Mouse (Mus musculus) hindbrain, embryonic 12.5 days (tissue): ENCODE measurements at regions not wholly inside any gene's neighbourhood (a gene's known extent, or its start where the extent isn't known, plus 50 kb on each side); places are given as distances from the start of the nearest gene placed in this dataset.

Experiments used
- ATAC-seq: fragments of 200-750 bp; cut with Nextera tagmentation; 2 replicates; pipeline ENCODE4 v1.8.0; 2017; ENCODE audit warnings: moderate TSS enrichment; ENCODE audit not compliant: low FRiP score
- H3K27ac ChIP-seq: fragments of 300-500 bp; sonication (generic); 2 replicates; pipeline ENCODE4 v1.5.1; 2016; ENCODE audit warnings: mild to moderate bottlenecking
- H3K27me3 ChIP-seq: fragments of 300-500 bp; sonication (generic); 2 replicates; pipeline ENCODE4 v1.6.1; 2016; ENCODE audit warnings: mild to moderate bottlenecking
- H3K36me3 ChIP-seq: fragments of 300-500 bp; sonication (generic); 2 replicates; pipeline ENCODE4 v1.6.1; 2016; ENCODE audit warnings: mild to moderate bottlenecking
- H3K4me1 ChIP-seq: fragments of 300-500 bp; sonication (generic); 2 replicates; pipeline ENCODE4 v1.6.1; 2016
- H3K4me2 ChIP-seq: fragments of 300-500 bp; sonication (generic); replicated peaks from 2 replicates; pipeline ENCODE4 v1.6.1; 2016; ENCODE audit warnings: mild to moderate bottlenecking
- H3K4me3 ChIP-seq: fragments of 300-500 bp; sonication (generic); 2 replicates; pipeline ENCODE4 v1.5.1; 2016; ENCODE audit warnings: mild to moderate bottlenecking
- H3K9ac ChIP-seq: fragments of 300-500 bp; sonication (generic); 2 replicates; pipeline ENCODE4 v1.6.1; 2016; ENCODE audit warnings: mild to moderate bottlenecking, moderate library complexity
- H3K9me3 ChIP-seq: fragments of 300-500 bp; sonication (generic); replicated peaks from 2 replicates; pipeline ENCODE4 v1.6.1; 2016; ENCODE audit warnings: mild to moderate bottlenecking
- WGBS: fragments of 180-500 bp; shearing (Covaris S2); methylation state at CpG from one replicate; pipeline ENCODE4 v1.1.7; 2016; 5-methylcytosine and 5-hydroxymethylcytosine counted together

DNA sequence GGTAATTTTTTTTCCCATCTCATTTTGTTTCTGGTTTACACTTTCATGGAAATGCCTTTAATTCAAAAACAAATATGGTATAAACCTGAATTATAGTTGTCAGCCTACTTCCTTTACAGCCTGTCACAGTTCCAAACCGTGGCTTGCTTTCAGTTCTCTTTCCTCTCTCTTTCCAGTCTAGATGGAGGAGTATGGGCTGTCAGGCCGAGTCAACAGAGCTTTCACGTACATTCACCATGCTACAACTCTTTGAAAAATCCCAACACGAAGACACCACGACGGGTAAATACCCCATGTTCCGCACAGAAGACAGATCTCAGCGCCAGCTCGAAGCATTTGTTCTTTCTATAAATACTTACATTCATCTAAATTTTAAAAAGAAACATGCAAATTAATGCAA, 125.2 kb upstream of the Ufm1 start:
- no peak overlapping the region for H3K27ac ChIP-seq
- 89% methylated on average over 9 of the region's 9 CpGs for WGBS
- H3K36me3 ChIP-seq, result no peaks in the 10 kb centered on the region
- H3K27me3 ChIP-seq, result no peaks in the 10 kb centered on the region
- H3K4me1 ChIP-seq, result no peaks in the 10 kb centered on the region
- no peak overlapping the region for H3K9ac ChIP-seq
- no peak overlapping the region for H3K4me2 ChIP-seq
- no peak overlapping the region for H3K4me3 ChIP-seq
- no peaks in the 10 kb centered on the region for H3K9me3 ChIP-seq
- ATAC-seq, result no peak

DNA sequence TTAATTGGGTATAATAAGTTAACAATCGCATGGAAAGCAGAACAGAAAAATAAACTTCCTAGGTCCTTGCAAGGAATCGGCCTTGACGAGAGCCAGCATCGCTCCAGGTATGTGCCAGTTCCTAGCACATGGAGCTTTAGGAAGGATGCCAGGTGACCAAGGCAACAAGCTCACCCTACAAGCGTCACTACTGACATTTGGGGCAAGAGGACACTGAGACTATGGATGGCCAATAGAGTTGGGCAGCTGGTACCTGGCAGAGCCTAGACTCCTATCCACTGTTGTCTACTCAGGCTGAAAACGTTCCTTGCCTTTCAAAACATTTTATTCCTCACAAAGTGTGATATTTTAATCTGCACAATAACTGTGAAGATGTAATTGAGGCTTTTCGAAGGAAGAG, 124.6 kb upstream of the Ufm1 start:
- no peaks in the 10 kb centered on the region for H3K27me3 ChIP-seq
- no peak overlapping the region for H3K4me3 ChIP-seq
- H3K4me1 ChIP-seq, result no peaks in the 10 kb centered on the region
- no peak overlapping the region for H3K4me2 ChIP-seq
- no peak overlapping the region for H3K9ac ChIP-seq
- no peaks in the 10 kb centered on the region for H3K36me3 ChIP-seq
- WGBS, result 91% methylated on average over 7 of the region's 7 CpGs
- no peak for ATAC-seq
- H3K27ac ChIP-seq, result no peak overlapping the region
- no peaks in the 10 kb centered on the region for H3K9me3 ChIP-seq

- Histone ChIP-seq H3K9me3 (no peaks in the 10 kb centered on the region), H3K4me1 (no peaks in the 10 kb centered on the region), H3K36me3 (no peaks in the 10 kb centered on the region), H3K4me2 (no peak overlapping the region), H3K9ac (no peak overlapping the region), H3K27ac (no peak overlapping the region), H3K27me3 (no peaks in the 10 kb centered on the region), H3K4me3 (no peak overlapping the region)
- 84% methylated on average over 2 of the region's 2 CpGs for WGBS
- no peak for ATAC-seq
These were observed 123.7 kb upstream of the Ufm1 start for GRCm38 (mm10) chr3:53987316-53987715.

- whole genome bisulfite sequencing, result 83% methylated on average over 6 of the region's 6 CpGs
- Histone ChIP-seq H3K27ac (no peak overlapping the region), H3K9me3 (no peaks in the 10 kb centered on the region), H3K4me2 (no peak overlapping the region), H3K9ac (no peak overlapping the region), H3K27me3 (no peaks in the 10 kb centered on the region), H3K4me1 (no peaks in the 10 kb centered on the region), H3K36me3 (no peaks in the 10 kb centered on the region), H3K4me3 (no peak overlapping the region)
- ATAC-seq, result no peak
These were observed 121.3 kb upstream of the Ufm1 start for GRCm38 (mm10) chr3:53984743-53985550.

DNA sequence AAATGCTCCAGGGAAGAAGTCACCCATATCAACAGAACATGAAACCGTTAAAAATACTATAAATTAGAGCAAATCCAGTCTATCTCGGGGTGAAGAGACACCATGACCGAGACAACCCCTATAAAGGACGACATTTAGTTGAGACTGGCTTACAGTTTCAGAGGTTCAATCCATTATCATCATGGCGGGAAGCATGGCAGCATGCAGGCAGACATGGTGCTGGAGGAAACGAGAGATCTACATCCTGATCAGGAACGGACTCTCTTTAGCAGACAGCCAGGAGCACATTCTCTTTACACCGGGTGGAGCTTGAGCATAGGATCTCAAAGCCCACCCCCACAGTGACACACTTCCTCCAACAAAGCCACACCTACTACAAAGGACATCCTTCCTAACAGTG, 118.7 kb upstream of the Ufm1 start:
- H3K27me3 ChIP-seq, result no peaks in the 10 kb centered on the region
- H3K9ac ChIP-seq, result no peak overlapping the region
- no peak overlapping the region for H3K4me3 ChIP-seq
- H3K4me1 ChIP-seq, result no peaks in the 10 kb centered on the region
- H3K36me3 ChIP-seq, result no peaks in the 10 kb centered on the region
- 88% methylated on average over 8 of the region's 8 CpGs for WGBS
- no peak for ATAC-seq
- H3K9me3 ChIP-seq, result no peaks in the 10 kb centered on the region
- H3K27ac ChIP-seq, result no peak overlapping the region
- no peak overlapping the region for H3K4me2 ChIP-seq

GRCm38 (mm10) chr3:53981585-53981984, 118.0 kb upstream of the Ufm1 start:
- Histone ChIP-seq H3K4me1 (no peaks in the 10 kb centered on the region), H3K9ac (no peak overlapping the region), H3K4me2 (no peak overlapping the region), H3K36me3 (no peaks in the 10 kb centered on the region), H3K9me3 (no peaks in the 10 kb centered on the region), H3K27me3 (no peaks in the 10 kb centered on the region), H3K27ac (no peak overlapping the region), H3K4me3 (no peak overlapping the region)
- no peak for ATAC-seq

DNA sequence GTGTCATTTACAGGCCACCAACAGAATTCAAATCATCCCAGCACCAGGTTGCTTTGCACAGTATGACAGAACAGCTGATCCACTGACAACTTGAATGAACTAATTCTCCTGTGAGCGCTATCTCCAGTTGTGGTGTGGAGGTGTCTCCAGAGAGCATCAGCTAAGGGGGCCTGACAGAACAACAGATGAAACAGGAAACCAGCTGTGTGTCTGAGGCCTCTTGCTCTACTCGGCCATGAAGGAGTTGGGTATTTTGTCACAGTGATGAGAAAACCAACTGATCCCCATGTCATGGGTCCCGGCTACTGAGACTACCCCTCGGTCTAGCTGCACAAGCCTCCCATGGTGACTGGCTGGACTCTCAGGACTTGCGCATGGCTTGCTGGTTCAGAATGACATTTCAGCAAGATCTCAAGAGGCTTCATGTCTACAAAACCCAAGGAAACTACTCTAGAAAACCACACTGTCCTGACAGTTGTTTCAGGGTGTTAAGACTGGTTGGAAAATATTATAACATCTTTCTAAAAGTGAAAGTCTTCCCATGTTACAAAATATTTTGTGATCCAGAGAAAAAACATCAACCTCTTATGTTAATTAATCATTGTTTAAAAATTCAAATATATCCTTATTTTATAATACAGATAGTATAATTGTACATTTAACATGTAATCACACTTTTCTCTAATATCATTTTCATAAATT, 113.9 kb upstream of the Ufm1 start:
- no peak overlapping the region for H3K4me2 ChIP-seq
- WGBS, result 74% methylated on average over 5 of the region's 5 CpGs
- H3K4me3 ChIP-seq, result no peak overlapping the region
- H3K27me3 ChIP-seq, result no peaks in the 10 kb centered on the region
- ATAC-seq, result no peak
- H3K9me3 ChIP-seq, result no peaks in the 10 kb centered on the region
- no peak overlapping the region for H3K27ac ChIP-seq
- H3K36me3 ChIP-seq, result no peaks in the 10 kb centered on the region
- H3K4me1 ChIP-seq, result peaks cover 4% of the 10 kb centered on the region; the same call in 1 of the 2 replicates
- no peak overlapping the region for H3K9ac ChIP-seq

- no peaks in the 10 kb centered on the region for H3K9me3 ChIP-seq
- no peak overlapping the region for H3K4me2 ChIP-seq
- no peak overlapping the region for H3K9ac ChIP-seq
- ATAC-seq, result no peak
- no peak overlapping the region for H3K4me3 ChIP-seq
- peaks cover 4% of the 10 kb centered on the region; the same call in 1 of the 2 replicates for H3K4me1 ChIP-seq
- no peaks in the 10 kb centered on the region for H3K36me3 ChIP-seq
- no peaks in the 10 kb centered on the region for H3K27me3 ChIP-seq
- WGBS, result 40% methylated on average over 10 of the region's 10 CpGs
- no peak overlapping the region for H3K27ac ChIP-seq
These were observed 111.4 kb upstream of the Ufm1 start for GRCm38 (mm10) chr3:53974905-53975551.

- no peak overlapping the region for H3K4me2 ChIP-seq
- H3K27me3 ChIP-seq, result no peaks in the 10 kb centered on the region
- WGBS, result 75% methylated on average over 5 of the region's 5 CpGs
- ATAC-seq, result no peak
- no peaks in the 10 kb centered on the region for H3K4me1 ChIP-seq
- no peak overlapping the region for H3K4me3 ChIP-seq
- no peak overlapping the region for H3K9ac ChIP-seq
- no peak overlapping the region for H3K27ac ChIP-seq
- H3K36me3 ChIP-seq, result no peaks in the 10 kb centered on the region
- H3K9me3 ChIP-seq, result no peaks in the 10 kb centered on the region
These were observed 105.5 kb upstream of the Ufm1 start for GRCm38 (mm10) chr3:53969000-53969641.

GRCm38 (mm10) chr3:53965142-53965541, 101.5 kb upstream of the Ufm1 start:
- no peak overlapping the region for H3K27ac ChIP-seq
- no peak overlapping the region for H3K4me2 ChIP-seq
- ATAC-seq, result no peak
- no peaks in the 10 kb centered on the region for H3K9me3 ChIP-seq
- no peak overlapping the region for H3K9ac ChIP-seq
- H3K36me3 ChIP-seq, result no peaks in the 10 kb centered on the region
- no peaks in the 10 kb centered on the region for H3K27me3 ChIP-seq
- 68% methylated on average over 5 of the region's 5 CpGs for WGBS
- H3K4me3 ChIP-seq, result no peak overlapping the region
- H3K4me1 ChIP-seq, result no peaks in the 10 kb centered on the region

GRCm38 (mm10) chr3:53953801-53954200, 90.2 kb upstream of the Ufm1 start:
- no peaks in the 10 kb centered on the region for H3K27me3 ChIP-seq
- H3K4me3 ChIP-seq, result no peak overlapping the region
- WGBS, result 85% methylated on average over 2 of the region's 2 CpGs
- no peak overlapping the region for H3K4me2 ChIP-seq
- ATAC-seq, result no peak
- no peaks in the 10 kb centered on the region for H3K4me1 ChIP-seq
- no peak overlapping the region for H3K9ac ChIP-seq
- H3K36me3 ChIP-seq, result no peaks in the 10 kb centered on the region
- no peak overlapping the region for H3K27ac ChIP-seq
- H3K9me3 ChIP-seq, result no peaks in the 10 kb centered on the region

- H3K36me3 ChIP-seq, result no peaks in the 10 kb centered on the region
- H3K4me2 ChIP-seq, result no peak overlapping the region
- no peak overlapping the region for H3K4me3 ChIP-seq
- no peak overlapping the region for H3K27ac ChIP-seq
- WGBS, result 86% methylated on average over 3 of the region's 3 CpGs
- H3K27me3 ChIP-seq, result no peaks in the 10 kb centered on the region
- no peaks in the 10 kb centered on the region for H3K9me3 ChIP-seq
- no peak overlapping the region for H3K9ac ChIP-seq
- ATAC-seq, result no peak
- no peaks in the 10 kb centered on the region for H3K4me1 ChIP-seq
These were observed 76.1 kb upstream of the Ufm1 start for GRCm38 (mm10) chr3:53939684-53940189.
